Mouse (Mus musculus): ENCODE measurements around the gene Ikzf3. TPM values are rescaled to one million over a fixed set of nuclear protein-coding genes. Genes with fewer than 3 reads are reported as not detected.

The Ikzf3 gene
- polyA plus RNA-seq (2014; fragmentation: Illumina TruSeq; extraction: RNeasy Lipid Tissue Mini Kit (QIAGEN cat#74804)) = 0.31 TPM

DNA sequence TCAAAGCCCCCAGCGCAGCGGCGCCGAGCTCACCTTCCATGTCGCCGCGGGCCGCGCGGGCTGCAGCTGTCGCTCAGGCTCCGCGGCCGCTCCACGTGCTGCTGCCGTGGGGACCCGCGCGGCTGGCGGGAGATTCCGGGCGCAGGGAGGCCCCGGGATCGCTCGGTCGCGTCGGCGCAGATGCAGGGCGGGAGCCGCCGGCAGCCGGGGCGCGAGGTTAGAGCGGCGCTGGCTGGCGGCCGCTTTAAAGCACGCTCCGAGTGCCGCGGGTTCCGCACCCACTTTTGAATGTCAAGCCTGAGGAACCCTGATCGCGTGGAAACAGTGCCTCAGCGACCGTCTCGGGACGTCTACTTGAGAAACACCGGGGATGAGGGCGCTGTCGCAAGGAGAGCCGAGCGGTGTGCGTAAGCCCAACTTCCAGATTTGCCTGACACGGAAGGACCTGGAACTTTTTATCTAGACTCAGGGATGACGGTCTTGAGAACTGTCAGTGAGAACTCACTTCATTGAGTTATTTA, at the start of gene Ikzf3:
Ikzf3 (minus strand) TSS at position 321 of the 521 bp plus-strand sequence.

GRCm38 (mm10) chr11:98586892-98587563, 41.2 kb upstream of the Ikzf3 start, which contains the start of gene Ormdl3:
Gene Ormdl3 (minus strand): TSS chr11:98587368.

DNA sequence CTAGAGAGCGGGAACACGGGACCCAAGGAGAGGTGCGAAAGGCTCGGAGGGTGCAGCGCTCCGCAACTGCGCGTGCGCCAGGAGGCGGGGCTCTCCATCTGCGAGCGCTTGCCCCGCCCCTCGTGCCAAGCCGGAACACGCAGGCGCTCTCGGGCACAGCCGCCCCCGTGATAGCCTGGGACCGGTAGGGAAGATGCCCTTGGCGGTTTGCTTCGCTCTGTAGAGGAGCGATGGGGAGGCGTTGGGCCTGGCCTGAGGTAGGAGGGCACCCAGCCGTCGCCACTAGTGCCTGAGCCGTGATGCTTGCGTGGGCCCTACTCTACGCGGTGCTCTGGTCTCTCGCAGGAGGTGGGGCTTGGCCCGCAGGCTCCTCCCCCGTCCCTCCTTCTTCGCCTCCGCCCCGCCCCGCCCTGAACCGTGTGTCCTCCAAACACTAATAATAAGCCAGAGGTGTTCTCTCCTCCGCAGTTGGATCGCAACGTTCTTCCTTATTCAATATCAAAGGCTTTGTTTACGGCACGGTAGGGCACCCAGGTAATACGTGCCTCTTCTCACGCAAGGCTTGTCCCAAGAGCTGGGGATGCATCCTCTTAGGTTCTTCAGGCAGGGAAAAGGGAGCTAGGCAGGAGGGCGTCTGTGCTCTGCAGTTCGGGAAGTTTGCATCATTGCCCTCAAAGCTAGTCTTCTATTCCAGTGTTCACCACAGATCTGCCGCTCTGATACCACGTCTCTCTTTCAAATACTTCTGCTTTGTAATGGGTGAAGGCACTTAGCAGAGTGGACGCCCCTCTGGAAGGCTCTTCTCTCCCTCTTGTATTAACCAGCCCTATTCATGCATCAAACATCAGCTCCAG, 5.4 kb upstream of the Ikzf3 start, which contains the start of gene Zpbp2:
Zpbp2 (plus strand) TSS at position 123 of the 854 bp plus-strand sequence.

GRCm38 (mm10) chr11:98446213-98446561, 99.6 kb downstream of the Ikzf3 start, which contains the start of gene Grb7:
Gene Grb7 (plus strand): TSS chr11:98446394.

DNA sequence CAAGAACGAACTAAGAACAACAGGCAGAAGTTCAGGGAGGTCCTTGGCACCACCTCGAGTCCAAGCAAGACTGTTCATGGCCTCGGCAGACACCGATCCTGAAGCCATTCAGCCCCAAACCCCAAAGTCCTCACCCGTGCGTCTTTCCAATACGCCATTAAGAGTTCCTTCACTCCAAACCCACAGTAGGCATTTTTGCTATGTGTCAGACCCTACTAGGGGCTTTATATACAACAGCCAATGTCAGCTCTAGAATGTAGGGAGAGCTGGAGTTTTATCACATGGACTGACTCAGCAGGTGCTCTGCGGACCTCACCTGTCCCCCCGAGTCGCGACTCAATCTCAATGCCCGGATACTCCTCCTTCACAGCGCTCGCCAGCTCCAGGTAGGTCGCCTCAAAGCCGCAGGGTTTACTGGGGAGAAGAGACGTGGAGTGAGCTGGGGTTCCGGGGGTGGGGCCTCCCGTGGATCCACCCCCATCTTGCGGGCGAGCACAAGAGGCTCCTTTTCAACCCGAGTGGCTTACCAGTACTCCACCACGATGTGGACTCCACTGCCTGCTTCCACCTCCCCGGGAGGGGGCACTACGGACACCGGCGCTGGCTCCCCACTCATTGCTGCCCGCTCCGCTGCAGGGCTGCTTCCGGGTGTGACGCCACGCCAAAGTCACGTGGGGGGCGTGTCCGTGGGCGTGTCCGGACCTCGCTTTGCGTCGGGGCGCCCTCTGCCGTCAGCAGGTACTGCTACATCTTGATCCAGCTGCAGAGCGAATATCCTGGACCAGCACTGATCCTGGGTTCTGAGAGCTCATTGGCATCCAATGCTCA, 107.3 kb downstream of the Ikzf3 start, which contains the start of gene Mien1:
Mien1 (minus strand) TSS at position 661 of the 828 bp plus-strand sequence.

Other genes with a start within 250 kb of the Ikzf3 start
- not detected for gene Neurod2, start 216.4 kb downstream of the Ikzf3 start, polyA plus RNA-seq (2014; fragmentation: Illumina TruSeq; extraction: RNeasy Lipid Tissue Mini Kit (QIAGEN cat#74804))
- 1.1 TPM for gene Ppp1r1b, start 197.6 kb downstream of the Ikzf3 start, polyA plus RNA-seq (2014; fragmentation: Illumina TruSeq; extraction: RNeasy Lipid Tissue Mini Kit (QIAGEN cat#74804))
- gene Stard3, start 187.7 kb downstream of the Ikzf3 start, polyA plus RNA-seq (2014; fragmentation: Illumina TruSeq; extraction: RNeasy Lipid Tissue Mini Kit (QIAGEN cat#74804)) = 0.91 TPM
- gene Tcap, start 162.2 kb downstream of the Ikzf3 start, polyA plus RNA-seq (2014; fragmentation: Illumina TruSeq; extraction: RNeasy Lipid Tissue Mini Kit (QIAGEN cat#74804)) = not detected
- not detected for gene Pnmt, start 159.6 kb downstream of the Ikzf3 start, polyA plus RNA-seq (2014; fragmentation: Illumina TruSeq; extraction: RNeasy Lipid Tissue Mini Kit (QIAGEN cat#74804))
- gene Pgap3, start 145.5 kb downstream of the Ikzf3 start, polyA plus RNA-seq (2014; fragmentation: Illumina TruSeq; extraction: RNeasy Lipid Tissue Mini Kit (QIAGEN cat#74804)) = not detected
- 0.71 TPM for gene Erbb2, start 133.6 kb downstream of the Ikzf3 start, polyA plus RNA-seq (2014; fragmentation: Illumina TruSeq; extraction: RNeasy Lipid Tissue Mini Kit (QIAGEN cat#74804))
- gene Mien1, start 107.0 kb downstream of the Ikzf3 start, polyA plus RNA-seq (2014; fragmentation: Illumina TruSeq; extraction: RNeasy Lipid Tissue Mini Kit (QIAGEN cat#74804)) = 30.3 TPM
- gene Grb7, start 99.6 kb downstream of the Ikzf3 start, polyA plus RNA-seq (2014; fragmentation: Illumina TruSeq; extraction: RNeasy Lipid Tissue Mini Kit (QIAGEN cat#74804)) = 0.31 TPM
- 0.60 TPM for gene Zpbp2, start 5.1 kb upstream of the Ikzf3 start, polyA plus RNA-seq (2014; fragmentation: Illumina TruSeq; extraction: RNeasy Lipid Tissue Mini Kit (QIAGEN cat#74804))
- 6.9 TPM for gene Ormdl3, start 41.3 kb upstream of the Ikzf3 start, polyA plus RNA-seq (2014; fragmentation: Illumina TruSeq; extraction: RNeasy Lipid Tissue Mini Kit (QIAGEN cat#74804))
- gene Lrrc3c, start 52.3 kb upstream of the Ikzf3 start, polyA plus RNA-seq (2014; fragmentation: Illumina TruSeq; extraction: RNeasy Lipid Tissue Mini Kit (QIAGEN cat#74804)) = not detected
- 0.80 TPM for gene Gm12355, start 79.6 kb upstream of the Ikzf3 start, polyA plus RNA-seq (2014; fragmentation: Illumina TruSeq; extraction: RNeasy Lipid Tissue Mini Kit (QIAGEN cat#74804))
- gene Gsdma3, start 80.3 kb upstream of the Ikzf3 start, polyA plus RNA-seq (2014; fragmentation: Illumina TruSeq; extraction: RNeasy Lipid Tissue Mini Kit (QIAGEN cat#74804)) = not detected
- gene Gsdma2, start 100.7 kb upstream of the Ikzf3 start, polyA plus RNA-seq (2014; fragmentation: Illumina TruSeq; extraction: RNeasy Lipid Tissue Mini Kit (QIAGEN cat#74804)) = not detected
- gene Gsdma, start 118.3 kb upstream of the Ikzf3 start, polyA plus RNA-seq (2014; fragmentation: Illumina TruSeq; extraction: RNeasy Lipid Tissue Mini Kit (QIAGEN cat#74804)) = not detected
- gene Psmd3, start 136.5 kb upstream of the Ikzf3 start, polyA plus RNA-seq (2014; fragmentation: Illumina TruSeq; extraction: RNeasy Lipid Tissue Mini Kit (QIAGEN cat#74804)) = 14.8 TPM
- not detected for gene Csf3, start 155.2 kb upstream of the Ikzf3 start, polyA plus RNA-seq (2014; fragmentation: Illumina TruSeq; extraction: RNeasy Lipid Tissue Mini Kit (QIAGEN cat#74804))
- 6.5 TPM for gene Med24, start 183.4 kb upstream of the Ikzf3 start, polyA plus RNA-seq (2014; fragmentation: Illumina TruSeq; extraction: RNeasy Lipid Tissue Mini Kit (QIAGEN cat#74804))
- 8.4 TPM for gene Thra, start 194.6 kb upstream of the Ikzf3 start, polyA plus RNA-seq (2014; fragmentation: Illumina TruSeq; extraction: RNeasy Lipid Tissue Mini Kit (QIAGEN cat#74804))
- 1.6 TPM for gene Nr1d1, start 229.3 kb upstream of the Ikzf3 start, polyA plus RNA-seq (2014; fragmentation: Illumina TruSeq; extraction: RNeasy Lipid Tissue Mini Kit (QIAGEN cat#74804))
- gene Msl1, start 249.5 kb upstream of the Ikzf3 start, polyA plus RNA-seq (2014; fragmentation: Illumina TruSeq; extraction: RNeasy Lipid Tissue Mini Kit (QIAGEN cat#74804)) = 113 TPM